Mouse (Mus musculus) embryo, embryonic 11.5 days (tissue): ENCODE measurements at regions not wholly inside any gene's neighbourhood (a gene's known extent, or its start where the extent isn't known, plus 50 kb on each side); places are given as distances from the start of the nearest gene placed in this dataset.
"Not testable (repeated sequence)": the region's sequence is repeated elsewhere in the genome, so short reads cannot be mapped to it uniquely, and the experiment has no call there.

ENCODE experiments used
- DNase-seq: peaks from one replicate; pipeline ENCODE4 v3.0.0-alpha.2; 2012; ENCODE audit warnings: low read depth, low spot score

GRCm38 (mm10) chr7:73827549-73827948 is 87.4 kb downstream of the Fam174b start:
- no peak for DNase-seq

- DNase-seq, result no peak
Observed at GRCm38 (mm10) chr7:73830581-73830980, 90.5 kb downstream of the Fam174b start.

- no peak for DNase-seq
Observed at GRCm38 (mm10) chr7:73840381-73840780, 100.3 kb downstream of the Fam174b start.

GRCm38 (mm10) chr7:73852184-73852583 is 112.1 kb downstream of the Fam174b start:
- no peak for DNase-seq

GRCm38 (mm10) chr7:73853296-73853950 is 113.3 kb downstream of the Fam174b start:
- not testable (repeated sequence) for DNase-seq

GRCm38 (mm10) chr7:73855489-73855888 is 115.4 kb downstream of the Fam174b start:
- DNase-seq, result peak; percentile 30

- no peak for DNase-seq
Observed at GRCm38 (mm10) chr7:73856908-73857307, 116.8 kb downstream of the Fam174b start.

- no peak for DNase-seq
Observed at GRCm38 (mm10) chr7:73865086-73865485, 125.0 kb downstream of the Fam174b start.

GRCm38 (mm10) chr7:73872181-73872580 is 132.1 kb downstream of the Fam174b start:
- no peak for DNase-seq

- no peak for DNase-seq
Observed at GRCm38 (mm10) chr7:73881252-73882042, 132.0 kb downstream of the St8sia2 start.

GRCm38 (mm10) chr7:73886152-73886551 is 127.3 kb downstream of the St8sia2 start:
- no peak for DNase-seq
